Mouse (Mus musculus): Measurements from ENCODE around the gene Ankrd22.

Ankrd22 gene

GRCm38 (mm10) chr19:34192008-34192963, 26.4 kb upstream of the Ankrd22 start, which contains the start of gene Stambpl1:
Gene Stambpl1, plus strand, starts transcription at chr19:34192229.
- H3K4me1 ChIP-seq (replicated peaks; ENCODE audit: low read depth, low read length), result peaks cover 59% of the 10 kb centered on the region

GRCm38 (mm10) chr19:34191645-34192007, 25.8 kb upstream of the Ankrd22 start:
- Histone ChIP-seq H3K9me3 (ENCODE audit: low read length) (no peaks in the 10 kb centered on the region), H3K4me3 (replicated peaks; ENCODE audit: low read length) (peak overlapping the region; percentile 85), H3K36me3 (ENCODE audit: insufficient read depth, low read length) (no peaks in the 10 kb centered on the region), H3K4me1 (replicated peaks; ENCODE audit: low read depth, low read length) (peaks cover 55% of the 10 kb centered on the region), H3K27me3 (ENCODE audit: insufficient read depth, low read length) (peaks cover 22% of the 10 kb centered on the region; the same call in 1 of the 2 replicates)
- TF ChIP-seq CTCF (conservative IDR thresholded peaks at IDR 0.05; ENCODE audit: low read length) (no peak), NANOG (IDR thresholded peaks at IDR 0.05; ENCODE audit: borderline replicate concordance, low read length) (no peak), POU5F1 (IDR thresholded peaks at IDR 0.05; ENCODE audit: borderline replicate concordance, low read length) (no peak)

More at GRCm38 (mm10) chr19:34192008-34192963, 26.4 kb upstream of the Ankrd22 start, which contains the start of gene Stambpl1:
- H3K27me3 ChIP-seq (ENCODE audit: insufficient read depth, low read length), result peaks cover 22% of the 10 kb centered on the region; the same call in 1 of the 2 replicates
- no peaks in the 10 kb centered on the region for H3K9me3 ChIP-seq (ENCODE audit: low read length)
- no peaks in the 10 kb centered on the region for H3K36me3 ChIP-seq (ENCODE audit: insufficient read depth, low read length)
- TF ChIP-seq CTCF (conservative IDR thresholded peaks at IDR 0.05; ENCODE audit: low read length), result no peak
- peak within 1 kb of the TSS; percentile 85 for H3K4me3 ChIP-seq (replicated peaks; ENCODE audit: low read length)

- Histone ChIP-seq H3K27me3 (ENCODE audit: insufficient read depth, low read length) (peaks cover 18% of the 10 kb centered on the region; the same call in 1 of the 2 replicates), H3K4me3 (replicated peaks; ENCODE audit: low read length) (no peak overlapping the region), H3K4me1 (replicated peaks; ENCODE audit: low read depth, low read length) (peaks cover 11% of the 10 kb centered on the region), H3K36me3 (ENCODE audit: insufficient read depth, low read length) (no peaks in the 10 kb centered on the region), H3K9me3 (ENCODE audit: low read length) (no peaks in the 10 kb centered on the region)
- TF ChIP-seq NANOG (IDR thresholded peaks at IDR 0.05; ENCODE audit: borderline replicate concordance, low read length), result no peak
- TF ChIP-seq POU5F1 (IDR thresholded peaks at IDR 0.05; ENCODE audit: borderline replicate concordance, low read length), result no peak
- TF ChIP-seq CTCF (conservative IDR thresholded peaks at IDR 0.05; ENCODE audit: low read length), result no peak
Measured at GRCm38 (mm10) chr19:34186845-34187244, 21.0 kb upstream of the Ankrd22 start.

- TF ChIP-seq CTCF (conservative IDR thresholded peaks at IDR 0.05; ENCODE audit: low read length) (no peak), NANOG (IDR thresholded peaks at IDR 0.05; ENCODE audit: borderline replicate concordance, low read length) (no peak), POU5F1 (IDR thresholded peaks at IDR 0.05; ENCODE audit: borderline replicate concordance, low read length) (no peak)
- Histone ChIP-seq H3K4me1 (replicated peaks; ENCODE audit: low read depth, low read length) (no peaks in the 10 kb centered on the region), H3K27me3 (ENCODE audit: insufficient read depth, low read length) (no peaks in the 10 kb centered on the region), H3K9me3 (ENCODE audit: low read length) (no peaks in the 10 kb centered on the region), H3K36me3 (ENCODE audit: insufficient read depth, low read length) (no peaks in the 10 kb centered on the region), H3K4me3 (replicated peaks; ENCODE audit: low read length) (no peak overlapping the region)
Measured at GRCm38 (mm10) chr19:34182490-34182889, 16.6 kb upstream of the Ankrd22 start.

GRCm38 (mm10) chr19:34181234-34181633, 15.4 kb upstream of the Ankrd22 start:
- Histone ChIP-seq H3K9me3 (ENCODE audit: low read length) (no peaks in the 10 kb centered on the region), H3K36me3 (ENCODE audit: insufficient read depth, low read length) (no peaks in the 10 kb centered on the region), H3K4me1 (replicated peaks; ENCODE audit: low read depth, low read length) (no peaks in the 10 kb centered on the region), H3K27me3 (ENCODE audit: insufficient read depth, low read length) (no peaks in the 10 kb centered on the region), H3K4me3 (replicated peaks; ENCODE audit: low read length) (no peak overlapping the region)
- TF ChIP-seq CTCF (conservative IDR thresholded peaks at IDR 0.05; ENCODE audit: low read length) (no peak), NANOG (IDR thresholded peaks at IDR 0.05; ENCODE audit: borderline replicate concordance, low read length) (no peak), POU5F1 (IDR thresholded peaks at IDR 0.05; ENCODE audit: borderline replicate concordance, low read length) (no peak)

- H3K9me3 ChIP-seq (ENCODE audit: low read length), result no peaks in the 10 kb centered on the region
- no peaks in the 10 kb centered on the region for H3K27me3 ChIP-seq (ENCODE audit: insufficient read depth, low read length)
- H3K4me1 ChIP-seq (replicated peaks; ENCODE audit: low read depth, low read length), result no peaks in the 10 kb centered on the region
- no peak for TF ChIP-seq CTCF (conservative IDR thresholded peaks at IDR 0.05; ENCODE audit: low read length)
- no peak for TF ChIP-seq NANOG (IDR thresholded peaks at IDR 0.05; ENCODE audit: borderline replicate concordance, low read length)
- TF ChIP-seq POU5F1 (IDR thresholded peaks at IDR 0.05; ENCODE audit: borderline replicate concordance, low read length), result no peak
- H3K36me3 ChIP-seq (ENCODE audit: insufficient read depth, low read length), result no peaks in the 10 kb centered on the region
- H3K4me3 ChIP-seq (replicated peaks; ENCODE audit: low read length), result no peak overlapping the region
Measured at GRCm38 (mm10) chr19:34180316-34180715, 14.5 kb upstream of the Ankrd22 start.

- Histone ChIP-seq H3K27me3 (ENCODE audit: insufficient read depth, low read length) (no peaks in the 10 kb centered on the region), H3K4me1 (replicated peaks; ENCODE audit: low read depth, low read length) (no peaks in the 10 kb centered on the region), H3K36me3 (ENCODE audit: insufficient read depth, low read length) (no peaks in the 10 kb centered on the region), H3K9me3 (ENCODE audit: low read length) (no peaks in the 10 kb centered on the region), H3K4me3 (replicated peaks; ENCODE audit: low read length) (no peak overlapping the region)
- no peak for TF ChIP-seq CTCF (conservative IDR thresholded peaks at IDR 0.05; ENCODE audit: low read length)
- TF ChIP-seq NANOG (IDR thresholded peaks at IDR 0.05; ENCODE audit: borderline replicate concordance, low read length), result no peak
- TF ChIP-seq POU5F1 (IDR thresholded peaks at IDR 0.05; ENCODE audit: borderline replicate concordance, low read length), result no peak
Measured at GRCm38 (mm10) chr19:34179136-34179535, 13.3 kb upstream of the Ankrd22 start.

- TF ChIP-seq POU5F1 (IDR thresholded peaks at IDR 0.05; ENCODE audit: borderline replicate concordance, low read length) (no peak), CTCF (conservative IDR thresholded peaks at IDR 0.05; ENCODE audit: low read length) (no peak), NANOG (IDR thresholded peaks at IDR 0.05; ENCODE audit: borderline replicate concordance, low read length) (no peak)
- H3K4me3 ChIP-seq (replicated peaks; ENCODE audit: low read length), result no peak overlapping the region
- H3K27me3 ChIP-seq (ENCODE audit: insufficient read depth, low read length), result no peaks in the 10 kb centered on the region
- no peaks in the 10 kb centered on the region for H3K36me3 ChIP-seq (ENCODE audit: insufficient read depth, low read length)
- H3K9me3 ChIP-seq (ENCODE audit: low read length), result no peaks in the 10 kb centered on the region
- no peaks in the 10 kb centered on the region for H3K4me1 ChIP-seq (replicated peaks; ENCODE audit: low read depth, low read length)
Measured at GRCm38 (mm10) chr19:34174004-34174403, 8.2 kb upstream of the Ankrd22 start.
